Mouse (Mus musculus): ENCODE measurements around the gene Metap2.
A peak's percentile ranks its signal among the peaks of the same experiment; 100 is the strongest.

Gene Metap2

GRCm38 (mm10) chr10:93897043-93897646, at the start of gene Metap2:
Metap2 (minus strand) TSS chr10:93897093.
- no peak for DNase-seq (ENCODE audit: low read depth)

- DNase-seq (ENCODE audit: low read depth): peak; percentile 61
These were observed 49.1 kb upstream of the Metap2 start for GRCm38 (mm10) chr10:93945843-93946499.

- DNase-seq (ENCODE audit: low read depth): peak; percentile 62
These were observed 48.5 kb upstream of the Metap2 start for GRCm38 (mm10) chr10:93945364-93945763.

- no peak for DNase-seq (ENCODE audit: low read depth)
These were observed 47.3 kb upstream of the Metap2 start for GRCm38 (mm10) chr10:93944241-93944640.

GRCm38 (mm10) chr10:93940279-93940678, 43.4 kb upstream of the Metap2 start:
- DNase-seq (ENCODE audit: low read depth): no peak

- DNase-seq (ENCODE audit: low read depth): no peak
These were observed 42.8 kb upstream of the Metap2 start for GRCm38 (mm10) chr10:93939676-93940075.

GRCm38 (mm10) chr10:93938844-93939271, 42.0 kb upstream of the Metap2 start:
- no peak for DNase-seq (ENCODE audit: low read depth)

GRCm38 (mm10) chr10:93933980-93934379, 37.1 kb upstream of the Metap2 start:
- DNase-seq (ENCODE audit: low read depth): peak; percentile 87

GRCm38 (mm10) chr10:93932861-93933260, 36.0 kb upstream of the Metap2 start:
- DNase-seq (ENCODE audit: low read depth): peak; percentile 53

- no peak for DNase-seq (ENCODE audit: low read depth)
These were observed 35.1 kb upstream of the Metap2 start for GRCm38 (mm10) chr10:93932020-93932419.

GRCm38 (mm10) chr10:93931431-93931830, 34.5 kb upstream of the Metap2 start:
- no peak for DNase-seq (ENCODE audit: low read depth)

GRCm38 (mm10) chr10:93930236-93930824, 33.4 kb upstream of the Metap2 start:
- DNase-seq (ENCODE audit: low read depth): no peak

GRCm38 (mm10) chr10:93924666-93925065, 27.8 kb upstream of the Metap2 start:
- DNase-seq (ENCODE audit: low read depth): no peak

- DNase-seq (ENCODE audit: low read depth): no peak
These were observed 24.3 kb upstream of the Metap2 start for GRCm38 (mm10) chr10:93921160-93921559.

GRCm38 (mm10) chr10:93919227-93919626, 22.3 kb upstream of the Metap2 start:
- no peak for DNase-seq (ENCODE audit: low read depth)

GRCm38 (mm10) chr10:93918701-93919100, 21.8 kb upstream of the Metap2 start:
- DNase-seq (ENCODE audit: low read depth): peak; percentile 72

GRCm38 (mm10) chr10:93918087-93918486, 21.2 kb upstream of the Metap2 start:
- peak; percentile 45 for DNase-seq (ENCODE audit: low read depth)

- DNase-seq (ENCODE audit: low read depth): peak; percentile 26
These were observed 19.9 kb upstream of the Metap2 start for GRCm38 (mm10) chr10:93916778-93917177.

GRCm38 (mm10) chr10:93915531-93916275, 18.8 kb upstream of the Metap2 start:
- DNase-seq (ENCODE audit: low read depth): peak; percentile 33

GRCm38 (mm10) chr10:93913525-93913924, 16.6 kb upstream of the Metap2 start:
- DNase-seq (ENCODE audit: low read depth): peak; percentile 35

- DNase-seq (ENCODE audit: low read depth): no peak
These were observed 16.0 kb upstream of the Metap2 start for GRCm38 (mm10) chr10:93912917-93913316.

GRCm38 (mm10) chr10:93912136-93912855, 15.4 kb upstream of the Metap2 start:
- no peak for DNase-seq (ENCODE audit: low read depth)
